Mouse (Mus musculus): Measurements from ENCODE around the gene Gm49486. TPM values are rescaled to one million over a fixed set of nuclear protein-coding genes. Genes with fewer than 3 reads are reported as not detected.
A peak's percentile ranks its signal among the peaks of the same experiment; 100 is the strongest.

Gm49486 gene
- polyA plus RNA-seq, 1 experiment from 2014 or later = 0.93 TPM

DNA sequence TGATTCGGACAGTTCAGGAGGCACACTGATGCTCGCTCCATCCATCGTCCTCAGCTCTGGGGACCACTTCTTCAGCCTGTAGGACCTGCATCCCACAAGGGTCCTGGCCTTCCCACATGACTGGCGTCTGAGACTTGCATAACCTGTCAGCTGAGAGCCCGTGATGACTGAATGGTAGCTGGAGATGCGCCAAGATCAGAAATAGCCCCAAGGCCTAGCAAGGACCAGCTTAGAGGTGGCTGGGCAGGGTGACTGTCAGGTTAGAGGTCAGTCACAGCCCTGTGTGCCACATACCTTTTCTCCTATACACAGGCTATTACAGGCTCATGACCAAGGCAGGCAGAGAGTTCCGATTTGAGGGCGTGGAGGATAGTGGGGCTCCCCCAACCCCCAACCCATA, 33.7 kb upstream of the Gm49486 start:
- no peak overlapping the region for H3K9ac ChIP-seq (replicated peaks; ENCODE audit: low read depth, low read length)
- H3K9me3 ChIP-seq (ENCODE audit: control insufficient read depth, low read depth, low read length) = no peaks in the 10 kb centered on the region
- 85% methylated on average over 8 of the region's 8 CpGs for WGBS
- no peak overlapping the region for H3K4me3 ChIP-seq (ENCODE audit: low read depth, low read length)
- H3K27me3 ChIP-seq (ENCODE audit: control insufficient read depth, insufficient read depth, low read length) = no peaks in the 10 kb centered on the region
- H3K36me3 ChIP-seq (ENCODE audit: control insufficient read depth, insufficient read depth, low read length) = no peaks in the 10 kb centered on the region
- H3K4me1 ChIP-seq (ENCODE audit: control insufficient read depth, insufficient read depth, low read length) = peaks cover 9% of the 10 kb centered on the region; the same call in 1 of the 2 replicates
- ATAC-seq (ENCODE audit: insufficient number of reproducible peaks, insufficient read depth, low FRiP score, low read depth) = no peak
- H3K4me2 ChIP-seq (replicated peaks; ENCODE audit: low read depth, low read length) = no peak overlapping the region
- no peak overlapping the region for H3K27ac ChIP-seq (ENCODE audit: low read length)

DNA sequence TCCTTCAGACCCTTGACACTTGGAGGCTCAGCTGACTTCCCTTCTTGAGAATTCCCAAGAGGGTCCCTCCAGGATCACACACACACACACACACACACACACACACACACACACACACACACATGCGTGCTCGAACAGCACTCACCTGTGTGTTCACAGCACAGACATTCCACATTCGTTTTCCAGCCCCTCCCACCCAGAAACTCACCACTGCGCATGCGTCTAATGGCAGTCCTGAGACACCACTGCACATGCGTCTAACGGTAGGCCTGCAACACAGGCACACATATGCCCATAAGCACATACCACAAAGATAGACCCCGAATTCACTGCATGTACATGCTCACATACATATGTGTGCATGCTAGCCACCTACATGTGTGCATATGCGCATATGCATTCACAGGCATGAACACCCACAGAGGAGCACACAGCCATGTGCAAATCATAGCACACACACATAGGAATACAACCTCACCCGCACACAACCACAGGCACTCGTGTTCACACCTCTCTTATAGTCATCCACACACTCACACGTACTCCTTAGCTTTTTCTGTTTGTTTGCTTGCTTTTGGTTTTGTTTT, 29.7 kb upstream of the Gm49486 start:
- no peak for ATAC-seq (ENCODE audit: insufficient number of reproducible peaks, insufficient read depth, low FRiP score, low read depth)
- no peaks in the 10 kb centered on the region for H3K27me3 ChIP-seq (ENCODE audit: control insufficient read depth, insufficient read depth, low read length)
- no peak overlapping the region for H3K4me3 ChIP-seq (ENCODE audit: low read depth, low read length)
- no peaks in the 10 kb centered on the region for H3K36me3 ChIP-seq (ENCODE audit: control insufficient read depth, insufficient read depth, low read length)
- no peak overlapping the region for H3K27ac ChIP-seq (ENCODE audit: low read length)
- H3K9me3 ChIP-seq (ENCODE audit: control insufficient read depth, low read depth, low read length) = no peaks in the 10 kb centered on the region
- WGBS = 92% methylated on average over 12 of the region's 12 CpGs
- H3K4me2 ChIP-seq (replicated peaks; ENCODE audit: low read depth, low read length) = no peak overlapping the region
- no peak overlapping the region for H3K9ac ChIP-seq (replicated peaks; ENCODE audit: low read depth, low read length)
- H3K4me1 ChIP-seq (ENCODE audit: control insufficient read depth, insufficient read depth, low read length) = peaks cover 10% of the 10 kb centered on the region

DNA sequence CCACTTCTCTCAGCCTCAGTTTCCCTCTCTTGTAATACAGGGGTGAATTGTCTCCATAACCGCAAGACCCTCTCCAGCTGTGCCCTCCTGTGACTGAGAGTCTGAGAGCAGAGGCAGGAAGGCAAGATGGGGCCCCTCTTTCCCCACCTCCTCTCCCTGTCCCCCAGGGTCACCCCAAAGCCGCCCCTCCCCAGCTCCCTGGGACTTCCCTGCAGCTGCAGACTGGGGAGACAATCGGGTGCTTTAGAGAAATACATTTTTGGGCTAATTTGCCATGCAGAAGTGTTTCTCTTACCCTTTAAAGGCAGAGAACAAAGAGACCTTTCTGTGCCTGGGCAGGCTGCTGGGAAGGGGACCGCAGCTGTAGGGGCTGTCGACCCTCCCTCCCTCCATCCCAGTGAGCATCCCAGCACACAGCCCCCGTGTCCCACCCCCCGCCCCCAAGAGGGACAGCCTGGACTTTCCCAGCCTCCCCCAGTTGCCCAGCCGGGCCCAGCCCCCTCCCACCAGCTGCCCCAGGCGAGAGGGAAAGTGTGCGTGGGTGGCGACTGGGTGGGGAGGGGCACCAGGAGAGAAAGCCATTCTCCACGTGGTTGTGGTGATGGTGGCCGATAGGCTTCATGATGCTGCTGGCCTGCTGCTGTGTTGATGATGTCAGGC, 27.6 kb upstream of the Gm49486 start:
- ATAC-seq (ENCODE audit: insufficient number of reproducible peaks, insufficient read depth, low FRiP score, low read depth) = peak; percentile 33; the same call in 1 of the 2 replicates
- no peak overlapping the region for H3K4me2 ChIP-seq (replicated peaks; ENCODE audit: low read depth, low read length)

DNA sequence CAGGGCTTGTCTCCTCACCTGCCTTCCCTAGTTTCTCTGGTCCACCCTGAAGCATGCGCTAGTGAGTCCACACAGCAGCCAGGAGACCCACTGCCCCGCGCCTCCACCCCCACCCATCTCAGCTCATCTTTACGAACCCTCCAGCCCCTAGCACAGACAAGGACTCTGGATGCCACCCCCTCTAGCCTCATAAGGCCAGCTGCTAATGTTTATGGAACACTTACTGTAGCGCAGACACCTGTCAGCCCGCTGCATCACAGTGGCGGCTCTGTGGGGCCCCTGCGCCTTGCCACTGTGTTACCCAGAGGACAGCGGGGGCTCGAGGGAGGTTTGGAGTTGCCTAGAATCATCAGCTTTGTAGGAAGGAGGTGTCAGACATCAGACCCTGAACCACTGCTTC, 26.6 kb upstream of the Gm49486 start:
- Histone ChIP-seq H3K27ac (ENCODE audit: low read length) (no peak overlapping the region), H3K36me3 (ENCODE audit: control insufficient read depth, insufficient read depth, low read length) (no peaks in the 10 kb centered on the region), H3K4me1 (ENCODE audit: control insufficient read depth, insufficient read depth, low read length) (peaks cover 10% of the 10 kb centered on the region), H3K27me3 (ENCODE audit: control insufficient read depth, insufficient read depth, low read length) (no peaks in the 10 kb centered on the region), H3K9me3 (ENCODE audit: control insufficient read depth, low read depth, low read length) (no peaks in the 10 kb centered on the region), H3K4me3 (ENCODE audit: low read depth, low read length) (no peak overlapping the region), H3K4me2 (replicated peaks; ENCODE audit: low read depth, low read length) (no peak overlapping the region), H3K9ac (replicated peaks; ENCODE audit: low read depth, low read length) (no peak overlapping the region)
- 20% methylated on average over 10 of the region's 10 CpGs for WGBS
- ATAC-seq (ENCODE audit: insufficient number of reproducible peaks, insufficient read depth, low FRiP score, low read depth) = no peak

More for the DNA sequence above, 27.6 kb upstream of the Gm49486 start:
- H3K9ac ChIP-seq (replicated peaks; ENCODE audit: low read depth, low read length) = no peak overlapping the region
- H3K27me3 ChIP-seq (ENCODE audit: control insufficient read depth, insufficient read depth, low read length) = no peaks in the 10 kb centered on the region
- H3K36me3 ChIP-seq (ENCODE audit: control insufficient read depth, insufficient read depth, low read length) = no peaks in the 10 kb centered on the region
- H3K9me3 ChIP-seq (ENCODE audit: control insufficient read depth, low read depth, low read length) = no peaks in the 10 kb centered on the region
- H3K27ac ChIP-seq (ENCODE audit: low read length) = no peak overlapping the region
- 24% methylated on average over 13 of the region's 13 CpGs for WGBS
- H3K4me3 ChIP-seq (ENCODE audit: low read depth, low read length) = no peak overlapping the region
- peaks cover 10% of the 10 kb centered on the region for H3K4me1 ChIP-seq (ENCODE audit: control insufficient read depth, insufficient read depth, low read length)

DNA sequence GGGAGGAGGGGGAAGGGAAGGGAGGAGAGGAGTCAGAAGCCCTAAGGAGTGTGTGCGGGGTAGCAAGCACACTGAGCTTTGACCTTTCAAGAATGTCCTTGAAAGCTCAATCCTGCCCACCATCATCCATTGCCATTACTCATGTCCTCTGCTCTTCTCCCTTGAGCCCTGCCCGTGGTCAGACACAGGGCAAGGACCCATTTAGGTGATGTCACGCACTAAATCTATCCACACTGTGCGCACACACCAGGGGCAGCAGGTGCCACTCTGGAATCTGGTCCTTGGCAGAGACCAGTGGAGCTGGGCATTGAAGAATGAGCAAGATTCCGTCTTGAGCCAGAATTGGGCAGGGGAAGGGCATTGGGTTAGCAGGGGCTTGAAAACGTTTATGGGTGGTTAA, 21.0 kb upstream of the Gm49486 start:
- Histone ChIP-seq H3K9me3 (ENCODE audit: control insufficient read depth, low read depth, low read length) (no peaks in the 10 kb centered on the region), H3K27ac (ENCODE audit: low read length) (no peak overlapping the region), H3K4me2 (replicated peaks; ENCODE audit: low read depth, low read length) (no peak overlapping the region), H3K9ac (replicated peaks; ENCODE audit: low read depth, low read length) (no peak overlapping the region), H3K27me3 (ENCODE audit: control insufficient read depth, insufficient read depth, low read length) (no peaks in the 10 kb centered on the region), H3K4me3 (ENCODE audit: low read depth, low read length) (no peak overlapping the region), H3K36me3 (ENCODE audit: control insufficient read depth, insufficient read depth, low read length) (no peaks in the 10 kb centered on the region), H3K4me1 (ENCODE audit: control insufficient read depth, insufficient read depth, low read length) (no peaks in the 10 kb centered on the region)
- ATAC-seq (ENCODE audit: insufficient number of reproducible peaks, insufficient read depth, low FRiP score, low read depth) = no peak
- 64% methylated on average over 6 of the region's 6 CpGs for WGBS

DNA sequence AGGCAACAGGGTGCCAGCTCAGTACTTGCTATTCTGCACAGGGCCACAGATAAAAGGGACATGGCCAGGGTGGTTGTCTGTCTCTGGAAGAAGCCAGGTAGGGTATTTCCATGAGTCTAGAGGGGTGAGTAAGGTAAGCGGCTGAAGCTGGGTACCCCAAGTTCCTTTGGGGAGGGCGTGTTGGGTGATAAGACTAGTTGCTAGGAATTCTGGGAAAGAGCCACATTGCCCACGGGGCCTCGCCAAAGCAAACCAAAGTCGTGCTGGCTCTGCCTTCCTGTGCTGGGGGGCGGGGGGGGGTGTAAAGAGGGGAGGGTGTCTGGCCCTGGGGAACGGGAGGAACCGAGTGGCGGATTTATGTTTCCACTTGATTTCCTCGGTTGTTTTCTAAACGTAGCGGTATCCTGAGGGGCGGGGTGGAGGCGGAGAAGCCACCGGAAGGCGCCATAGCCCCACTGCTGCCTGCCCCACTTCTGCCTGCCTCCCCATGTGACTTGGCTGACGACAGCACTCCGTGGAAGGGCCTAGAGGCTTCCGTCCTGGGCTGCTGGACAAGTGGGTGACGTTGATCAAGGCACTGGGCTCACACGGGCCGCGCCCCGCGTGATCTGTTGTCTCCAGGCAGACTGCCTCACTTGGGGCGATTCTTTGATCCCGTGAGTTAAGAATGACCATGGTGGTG, 20.3 kb upstream of the Gm49486 start:
- H3K36me3 ChIP-seq (ENCODE audit: control insufficient read depth, insufficient read depth, low read length) = no peaks in the 10 kb centered on the region
- no peaks in the 10 kb centered on the region for H3K4me1 ChIP-seq (ENCODE audit: control insufficient read depth, insufficient read depth, low read length)
- WGBS = 78% methylated on average over 26 of the region's 27 CpGs
- no peaks in the 10 kb centered on the region for H3K9me3 ChIP-seq (ENCODE audit: control insufficient read depth, low read depth, low read length)
- no peak overlapping the region for H3K4me3 ChIP-seq (ENCODE audit: low read depth, low read length)
- no peak overlapping the region for H3K27ac ChIP-seq (ENCODE audit: low read length)
- no peaks in the 10 kb centered on the region for H3K27me3 ChIP-seq (ENCODE audit: control insufficient read depth, insufficient read depth, low read length)
- no peak; the same call in 1 of the 2 replicates for ATAC-seq (ENCODE audit: insufficient number of reproducible peaks, insufficient read depth, low FRiP score, low read depth)
- no peak overlapping the region for H3K4me2 ChIP-seq (replicated peaks; ENCODE audit: low read depth, low read length)
- H3K9ac ChIP-seq (replicated peaks; ENCODE audit: low read depth, low read length) = no peak overlapping the region

DNA sequence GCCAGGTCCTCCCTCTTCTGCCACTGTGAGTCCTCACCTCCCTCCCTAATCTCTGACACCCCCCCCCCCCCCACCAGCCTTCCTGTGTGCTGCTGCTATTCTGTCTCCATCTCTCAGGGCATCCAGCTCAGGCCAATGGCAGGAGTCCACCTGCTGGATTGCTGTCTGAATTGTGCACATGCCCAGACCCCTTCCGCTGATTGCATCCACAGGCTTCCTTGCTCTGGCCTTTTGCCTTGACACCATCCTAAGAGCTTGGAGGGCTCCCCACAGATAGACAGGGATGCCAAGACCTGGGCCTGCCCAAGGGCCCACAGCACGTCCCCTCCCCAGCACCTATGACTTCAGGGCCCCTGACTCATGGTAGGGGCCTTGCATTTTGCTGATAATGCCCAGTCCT, 18.8 kb upstream of the Gm49486 start:
- H3K36me3 ChIP-seq (ENCODE audit: control insufficient read depth, insufficient read depth, low read length) = no peaks in the 10 kb centered on the region
- H3K4me2 ChIP-seq (replicated peaks; ENCODE audit: low read depth, low read length) = no peak overlapping the region
- WGBS = 66% methylated on average over 2 of the region's 2 CpGs
- no peaks in the 10 kb centered on the region for H3K4me1 ChIP-seq (ENCODE audit: control insufficient read depth, insufficient read depth, low read length)
- no peak overlapping the region for H3K4me3 ChIP-seq (ENCODE audit: low read depth, low read length)
- no peaks in the 10 kb centered on the region for H3K9me3 ChIP-seq (ENCODE audit: control insufficient read depth, low read depth, low read length)
- H3K27me3 ChIP-seq (ENCODE audit: control insufficient read depth, insufficient read depth, low read length) = no peaks in the 10 kb centered on the region
- no peak for ATAC-seq (ENCODE audit: insufficient number of reproducible peaks, insufficient read depth, low FRiP score, low read depth)
- H3K27ac ChIP-seq (ENCODE audit: low read length) = no peak overlapping the region
- H3K9ac ChIP-seq (replicated peaks; ENCODE audit: low read depth, low read length) = no peak overlapping the region

DNA sequence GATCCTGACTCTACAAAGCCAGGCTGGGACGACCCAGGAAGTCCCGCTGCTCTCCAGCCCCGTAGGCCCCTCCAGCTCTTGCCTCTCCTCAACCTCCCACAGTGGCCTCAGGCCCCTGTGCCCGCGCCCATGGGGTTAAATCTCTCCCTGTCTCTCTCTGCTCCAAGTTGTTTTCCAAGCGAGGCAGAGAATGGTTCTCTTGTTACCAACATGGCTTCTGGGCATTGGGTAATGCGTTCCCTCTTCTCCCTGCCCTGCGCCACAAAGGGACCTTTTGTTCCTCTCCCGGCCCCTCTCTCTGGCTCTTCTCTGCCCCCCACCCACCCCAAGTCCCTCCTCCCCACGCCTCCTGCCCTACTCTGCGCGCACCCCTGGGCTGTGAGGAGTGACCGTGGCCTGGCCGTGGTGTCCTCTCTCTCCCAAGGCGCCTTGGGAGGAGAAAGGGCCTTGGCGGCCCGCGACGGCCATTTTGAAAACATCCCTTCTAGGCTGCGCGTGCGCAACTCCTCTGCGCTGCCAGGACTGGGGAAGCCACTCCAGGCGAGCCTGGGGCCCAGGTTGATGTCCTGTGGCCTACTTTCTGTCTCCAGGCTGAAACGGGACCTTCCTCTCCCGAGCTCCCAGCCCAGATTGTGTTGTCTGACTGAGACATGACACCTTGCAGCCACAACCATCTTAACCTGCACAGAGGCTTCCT, 16.3 kb upstream of the Gm49486 start:
- no peak overlapping the region for H3K4me3 ChIP-seq (ENCODE audit: low read depth, low read length)
- ATAC-seq (ENCODE audit: insufficient number of reproducible peaks, insufficient read depth, low FRiP score, low read depth) = peak; percentile 44; the same call in 1 of the 2 replicates
- 82% methylated on average over 26 of the region's 26 CpGs for WGBS

More for the DNA sequence above, 16.3 kb upstream of the Gm49486 start:
- Histone ChIP-seq H3K27ac (ENCODE audit: low read length) (no peak overlapping the region), H3K36me3 (ENCODE audit: control insufficient read depth, insufficient read depth, low read length) (no peaks in the 10 kb centered on the region), H3K27me3 (ENCODE audit: control insufficient read depth, insufficient read depth, low read length) (no peaks in the 10 kb centered on the region), H3K9me3 (ENCODE audit: control insufficient read depth, low read depth, low read length) (no peaks in the 10 kb centered on the region), H3K4me1 (ENCODE audit: control insufficient read depth, insufficient read depth, low read length) (no peaks in the 10 kb centered on the region), H3K9ac (replicated peaks; ENCODE audit: low read depth, low read length) (no peak overlapping the region), H3K4me2 (replicated peaks; ENCODE audit: low read depth, low read length) (no peak overlapping the region)
